Mouse (Mus musculus) hindbrain, embryonic 15.5 days (tissue): ENCODE measurements around the gene Npr1. TPM values are rescaled to one million over a fixed set of nuclear protein-coding genes. Genes with fewer than 3 reads are reported as not detected.

ENCODE experiments used
- ATAC-seq: fragments of 200-750 bp; cut with Nextera tagmentation; 2 replicates; pipeline ENCODE4 v1.8.0; 2017; ENCODE audit warnings: low read depth, moderate number of reproducible peaks, moderate TSS enrichment; ENCODE audit not compliant: low FRiP score
- H3K27ac ChIP-seq: fragments of 300-500 bp; sonication (generic); replicated peaks from 2 replicates; pipeline ENCODE4 v1.5.1; 2015; ENCODE audit warnings: mild to moderate bottlenecking, inconsistent platforms
- H3K27me3 ChIP-seq: fragments of 300-500 bp; sonication (generic); 2 replicates; pipeline ENCODE4 v1.6.1; 2015; ENCODE audit warnings: control low read depth, inconsistent platforms
- H3K36me3 ChIP-seq: fragments of 300-500 bp; sonication (generic); 2 replicates; pipeline ENCODE4 v1.6.1; 2015; ENCODE audit warnings: control low read depth, inconsistent platforms
- H3K4me1 ChIP-seq: fragments of 300-500 bp; sonication (generic); replicated peaks from 2 replicates; pipeline ENCODE4 v1.6.1; 2015; ENCODE audit warnings: control low read depth, inconsistent platforms
- H3K4me2 ChIP-seq: fragments of 300-500 bp; sonication (generic); 2 replicates; pipeline ENCODE4 v1.6.1; 2015; ENCODE audit warnings: moderate library complexity, mild to moderate bottlenecking, inconsistent platforms
- H3K4me3 ChIP-seq: fragments of 300-500 bp; sonication (generic); 2 replicates; pipeline ENCODE4 v1.5.1; 2015; ENCODE audit warnings: mild to moderate bottlenecking, inconsistent platforms
- H3K9ac ChIP-seq: fragments of 300-500 bp; sonication (generic); 2 replicates; pipeline ENCODE4 v1.6.1; 2015; ENCODE audit warnings: inconsistent platforms
- H3K9me3 ChIP-seq: fragments of 300-500 bp; sonication (generic); 2 replicates; pipeline ENCODE4 v1.6.1; 2016; ENCODE audit warnings: control low read depth, inconsistent platforms
- WGBS: fragments of 180-500 bp; shearing (Covaris S2); methylation state at CpG from one replicate; pipeline ENCODE4 v1.1.7; 2015; 5-methylcytosine and 5-hydroxymethylcytosine counted together
- polyA plus RNA-seq: library from polyadenylated mRNA; unstranded; fragments of >200 nt; fragmentation: Nextera tagmentation; extraction: Ambion mirVana; gene quantifications from 2 replicates; pipeline ENCODE4 v1.2.1, GENCODE M21; 2015

The Npr1 gene
- polyA plus RNA-seq, 1 experiment from 2014 or later = 2.8 TPM

GRCm38 (mm10) chr3:90503444-90503843 is 37.8 kb upstream of the Npr1 start:
- 91% methylated on average over 4 of the region's 4 CpGs for WGBS
- Histone ChIP-seq H3K36me3 (peaks cover 77% of the 10 kb centered on the region), H3K27me3 (no peaks in the 10 kb centered on the region), H3K4me3 (no peak overlapping the region), H3K4me2 (no peak overlapping the region), H3K9me3 (no peaks in the 10 kb centered on the region), H3K27ac (no peak overlapping the region), H3K4me1 (peaks cover 32% of the 10 kb centered on the region), H3K9ac (no peak overlapping the region)
- no peak for ATAC-seq

GRCm38 (mm10) chr3:90497597-90497996 is 31.9 kb upstream of the Npr1 start:
- H3K27ac ChIP-seq = no peak overlapping the region
- H3K4me1 ChIP-seq = no peaks in the 10 kb centered on the region
- ATAC-seq = no peak
- no peaks in the 10 kb centered on the region for H3K27me3 ChIP-seq
- H3K4me2 ChIP-seq = no peak overlapping the region
- no peak overlapping the region for H3K4me3 ChIP-seq
- H3K36me3 ChIP-seq = peaks cover 60% of the 10 kb centered on the region
- H3K9ac ChIP-seq = no peak overlapping the region
- no peaks in the 10 kb centered on the region for H3K9me3 ChIP-seq

DNA sequence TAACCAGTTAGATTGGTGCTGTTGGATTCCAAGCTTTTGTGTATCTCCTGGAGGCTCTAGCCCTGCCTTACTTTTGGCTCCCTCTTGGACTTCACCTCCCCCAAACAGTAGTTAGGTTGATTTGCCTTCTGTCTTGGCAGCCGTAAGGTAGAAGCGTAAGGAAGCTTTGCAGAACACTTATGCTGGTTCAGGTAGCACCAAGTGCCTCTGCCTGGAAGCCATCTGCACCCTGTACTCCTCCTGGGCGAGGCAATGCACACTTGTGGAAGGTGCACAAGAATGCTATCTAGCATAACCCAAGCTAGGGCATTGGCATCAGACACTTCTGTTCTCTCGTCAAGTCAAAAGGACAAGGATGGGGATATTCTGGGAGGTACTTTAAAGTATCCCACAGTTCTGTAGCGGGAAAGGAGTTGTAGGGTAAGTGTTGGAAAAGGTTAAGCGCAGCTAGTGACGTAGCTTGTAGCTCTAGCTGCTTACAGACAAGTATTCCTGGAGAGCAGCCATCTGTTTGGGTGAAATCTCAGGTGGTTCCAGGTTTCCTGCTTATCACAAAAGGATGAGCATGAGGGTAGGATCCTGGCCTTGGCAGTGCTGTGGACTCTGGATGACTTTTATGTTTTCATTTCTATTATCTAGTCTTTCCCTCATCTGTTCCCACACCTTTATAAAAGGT is 30.3 kb upstream of the Npr1 start:
- WGBS = 93% methylated on average over 7 of the region's 7 CpGs
- H3K4me3 ChIP-seq = no peak overlapping the region
- H3K36me3 ChIP-seq = peaks cover 45% of the 10 kb centered on the region
- ATAC-seq = no peak
- no peaks in the 10 kb centered on the region for H3K4me1 ChIP-seq
- no peaks in the 10 kb centered on the region for H3K9me3 ChIP-seq
- no peaks in the 10 kb centered on the region for H3K27me3 ChIP-seq
- H3K9ac ChIP-seq = no peak overlapping the region
- H3K27ac ChIP-seq = no peak overlapping the region
- no peak overlapping the region for H3K4me2 ChIP-seq

GRCm38 (mm10) chr3:90493831-90494540 is 28.3 kb upstream of the Npr1 start:
- H3K9me3 ChIP-seq = no peaks in the 10 kb centered on the region
- H3K36me3 ChIP-seq = peaks cover 33% of the 10 kb centered on the region
- no peak overlapping the region for H3K4me3 ChIP-seq
- 62% methylated on average over 4 of the region's 4 CpGs for WGBS
- no peak for ATAC-seq
- H3K4me1 ChIP-seq = peaks cover 10% of the 10 kb centered on the region
- no peak overlapping the region for H3K9ac ChIP-seq
- no peaks in the 10 kb centered on the region for H3K27me3 ChIP-seq
- H3K4me2 ChIP-seq = no peak overlapping the region
- H3K27ac ChIP-seq = no peak overlapping the region

DNA sequence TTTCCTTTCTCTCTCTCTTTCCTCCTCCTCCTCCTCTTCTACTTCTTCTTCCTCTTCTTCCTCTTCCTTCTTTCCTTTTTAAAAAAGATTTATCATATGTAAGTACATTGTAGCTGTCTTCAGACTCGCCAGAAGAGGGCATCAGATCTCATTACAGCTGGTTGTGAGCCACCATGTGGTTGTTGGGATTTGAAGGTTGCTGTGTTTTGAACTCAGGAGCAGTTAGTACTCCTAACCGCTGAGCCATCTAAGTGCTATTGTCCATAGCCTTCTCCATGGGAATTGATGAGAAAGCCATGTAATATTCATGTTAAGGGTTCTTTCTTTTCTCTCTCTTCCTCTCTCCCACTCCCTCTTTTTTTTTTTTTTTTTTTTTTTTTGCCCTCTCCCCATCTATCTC is 25.7 kb upstream of the Npr1 start:
- peaks cover 10% of the 10 kb centered on the region for H3K4me1 ChIP-seq
- H3K4me3 ChIP-seq = no peak overlapping the region
- H3K9ac ChIP-seq = no peak overlapping the region
- no peak overlapping the region for H3K4me2 ChIP-seq
- WGBS = 41% methylated on average over 2 of the region's 2 CpGs
- H3K27me3 ChIP-seq = no peaks in the 10 kb centered on the region
- no peaks in the 10 kb centered on the region for H3K9me3 ChIP-seq
- ATAC-seq = no peak
- peaks cover 33% of the 10 kb centered on the region for H3K36me3 ChIP-seq
- H3K27ac ChIP-seq = no peak overlapping the region

DNA sequence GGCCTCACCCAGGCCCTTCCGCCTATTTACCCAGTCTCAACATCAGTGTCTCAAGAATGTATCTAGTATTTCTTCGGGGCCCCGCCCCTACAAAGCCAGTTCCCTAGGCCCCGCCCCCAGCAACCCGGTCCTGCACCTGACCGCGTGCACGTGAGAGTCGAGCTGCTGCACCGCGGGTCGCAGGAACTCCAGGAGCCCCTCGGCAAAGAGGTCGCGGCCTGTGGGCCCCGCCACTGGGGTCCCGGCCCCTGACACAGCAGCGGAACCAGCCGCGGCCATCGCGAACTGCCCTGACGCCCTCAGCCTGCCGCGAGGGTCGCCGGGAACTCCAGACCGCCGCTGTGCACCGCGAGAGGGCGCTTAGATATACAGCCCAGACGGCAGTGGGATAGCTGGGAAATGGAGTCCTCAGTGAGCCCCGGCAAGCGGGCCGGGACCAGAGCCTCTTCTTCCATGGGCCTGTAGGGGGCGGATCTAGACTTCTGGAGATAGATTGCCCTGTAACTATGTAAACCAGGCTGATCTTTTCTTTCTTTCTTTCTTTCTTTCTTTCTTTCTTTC is 25.1 kb upstream of the Npr1 start, which contains the start of gene Snapin:
Gene Snapin, minus strand, starts transcription at position 338 of the 561 bp plus-strand sequence.
- Histone ChIP-seq H3K27me3 (no peaks in the 10 kb centered on the region), H3K9ac (peak within 1 kb of the TSS; percentile 80), H3K4me2 (peak within 1 kb of the TSS; percentile 63), H3K27ac (peak within 1 kb of the TSS; percentile 82), H3K4me1 (peaks cover 10% of the 10 kb centered on the region), H3K36me3 (peaks cover 34% of the 10 kb centered on the region), H3K4me3 (peak within 1 kb of the TSS; percentile 98), H3K9me3 (no peaks in the 10 kb centered on the region)
- peak; percentile 97 for ATAC-seq
- under 1% methylated on average over 37 of the region's 37 CpGs for WGBS

DNA sequence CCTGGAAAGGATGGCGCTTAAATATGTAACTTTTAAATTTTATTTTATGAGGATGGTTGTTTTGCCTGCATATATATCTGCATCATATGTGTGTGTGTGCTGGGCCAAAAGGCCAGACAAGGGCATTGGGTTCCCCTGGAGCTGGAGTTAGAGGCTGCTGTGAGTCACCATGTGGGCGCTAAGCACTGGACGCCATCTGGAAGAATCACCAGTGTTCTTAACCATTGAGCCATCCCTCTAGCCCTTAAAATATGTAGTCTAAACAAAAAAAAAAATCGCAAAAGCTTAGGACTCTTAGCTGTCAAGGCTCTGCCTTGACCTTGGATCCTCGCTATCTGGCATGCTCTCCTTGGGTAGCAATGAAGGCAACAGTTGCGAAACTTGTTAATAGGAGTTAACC is 22.9 kb upstream of the Npr1 start:
- H3K27ac ChIP-seq = no peak overlapping the region

GRCm38 (mm10) chr3:90486998-90487397 is 21.3 kb upstream of the Npr1 start:
- peaks cover 67% of the 10 kb centered on the region for H3K36me3 ChIP-seq
- WGBS = 79% methylated on average over 5 of the region's 5 CpGs
- no peak overlapping the region for H3K4me3 ChIP-seq
- H3K4me1 ChIP-seq = peaks cover 10% of the 10 kb centered on the region
- H3K9ac ChIP-seq = no peak overlapping the region
- no peak overlapping the region for H3K27ac ChIP-seq
- no peak overlapping the region for H3K4me2 ChIP-seq
- no peak for ATAC-seq
- H3K27me3 ChIP-seq = no peaks in the 10 kb centered on the region
- H3K9me3 ChIP-seq = no peaks in the 10 kb centered on the region

More for the DNA sequence above, 22.9 kb upstream of the Npr1 start:
- Histone ChIP-seq H3K4me3 (no peak overlapping the region), H3K36me3 (peaks cover 51% of the 10 kb centered on the region), H3K9ac (no peak overlapping the region), H3K4me1 (peaks cover 10% of the 10 kb centered on the region), H3K9me3 (no peaks in the 10 kb centered on the region), H3K4me2 (no peak overlapping the region), H3K27me3 (no peaks in the 10 kb centered on the region)
- no peak for ATAC-seq
- 91% methylated on average over 6 of the region's 6 CpGs for WGBS

- Histone ChIP-seq H3K4me1 (peaks cover 18% of the 10 kb centered on the region), H3K27me3 (no peaks in the 10 kb centered on the region), H3K36me3 (peaks cover 30% of the 10 kb centered on the region), H3K4me2 (peak within 1 kb of the TSS; percentile 76), H3K9ac (peak within 1 kb of the TSS; percentile 82), H3K4me3 (peak within 1 kb of the TSS; percentile 98), H3K27ac (peak within 1 kb of the TSS; percentile 95), H3K9me3 (no peaks in the 10 kb centered on the region)
- peak; percentile 99 for ATAC-seq
- WGBS = under 1% methylated on average over 45 of the region's 45 CpGs
Observed at GRCm38 (mm10) chr3:90475831-90476611, 10.4 kb upstream of the Npr1 start, which contains the start of gene Ilf2. Gene Ilf2, plus strand, starts transcription at chr3:90476126.

GRCm38 (mm10) chr3:90475151-90475830 is 9.6 kb upstream of the Npr1 start:
- Histone ChIP-seq H3K9ac (no peak overlapping the region), H3K4me1 (peaks cover 18% of the 10 kb centered on the region), H3K4me2 (peak overlapping the region; percentile 46), H3K4me3 (peak overlapping the region; percentile 39), H3K9me3 (no peaks in the 10 kb centered on the region), H3K27ac (no peak overlapping the region), H3K27me3 (no peaks in the 10 kb centered on the region), H3K36me3 (peaks cover 23% of the 10 kb centered on the region)
- 40% methylated on average over 16 of the region's 16 CpGs for WGBS
- ATAC-seq = peak; percentile 35

- 29% methylated on average over 3 of the region's 3 CpGs for WGBS
- ATAC-seq = no peak
Observed at GRCm38 (mm10) chr3:90472213-90472612, 6.5 kb upstream of the Npr1 start.

More at GRCm38 (mm10) chr3:90472213-90472612, 6.5 kb upstream of the Npr1 start:
- H3K9ac ChIP-seq = no peak overlapping the region
- H3K9me3 ChIP-seq = no peaks in the 10 kb centered on the region
- H3K27ac ChIP-seq = no peak overlapping the region
- no peaks in the 10 kb centered on the region for H3K36me3 ChIP-seq
- no peaks in the 10 kb centered on the region for H3K27me3 ChIP-seq
- no peak overlapping the region for H3K4me2 ChIP-seq
- no peak overlapping the region for H3K4me3 ChIP-seq
- H3K4me1 ChIP-seq = peaks cover 5% of the 10 kb centered on the region
